16 mouse cellular contexts compared by ENCODE assay signal in genomic region chr14:46627690-46628089, GRCm38 (mm10).
"Had no signal": no experiment of that assay in that cellular context is flagged by ENCODE, and none has a peak within 500 bp of the region (broad histone marks: within the 10 kb centered on the region; RNA-seq: fewer than 3 reads in every experiment).

No protein-coding gene starts in this region.

- H3K27me3 ChIP-seq: neural tube, embryonic 13.5 days; neural tube, embryonic 15.5 days; stomach, embryonic 15.5 days had no signal

- H3K4me2 ChIP-seq: neural tube, embryonic 13.5 days; neural tube, embryonic 15.5 days; stomach, embryonic 15.5 days had no signal

- H3K4me3 ChIP-seq: neural tube, embryonic 13.5 days; neural tube, embryonic 15.5 days; stomach, embryonic 15.5 days had no signal

- DNase-seq: retina, postnatal 1 day; right cerebral cortex, adult 18-20 months; right cerebral cortex, postnatal 14 days; right cerebral cortex, postnatal 25 days; right cerebral cortex, postnatal 4 days; spleen, adult 18-20 months; thymus, adult 18-20 months; thymus, adult 2 months; thymus, postnatal 14 days; thymus, postnatal 25 days; thymus, postnatal 36 days; thymus, postnatal 4 days had no signal

- H3K9me3 ChIP-seq: neural tube, embryonic 13.5 days; neural tube, embryonic 15.5 days; stomach, embryonic 15.5 days had no signal

- H3K36me3 ChIP-seq: neural tube, embryonic 13.5 days; neural tube, embryonic 15.5 days; stomach, embryonic 15.5 days had no signal

- H3K9ac ChIP-seq: neural tube, embryonic 13.5 days; neural tube, embryonic 15.5 days; stomach, embryonic 15.5 days had no signal

- H3K27ac ChIP-seq: neural tube, embryonic 13.5 days; neural tube, embryonic 15.5 days; stomach, embryonic 15.5 days; stomach, postnatal 0 days had no signal

- H3K4me1 ChIP-seq: neural tube, embryonic 13.5 days; stomach, embryonic 15.5 days had no signal
